Mouse (Mus musculus): Measurements from ENCODE around the gene Ccdc155. TPM values are rescaled to one million over a fixed set of nuclear protein-coding genes. Genes with fewer than 3 reads are reported as not detected.

Ccdc155 gene
- polyA plus RNA-seq, 1 experiment from 2014 or later: 0.41 TPM

GRCm38 (mm10) chr7:45135370-45135769 is 69.3 kb downstream of the Ccdc155 start:
- ATAC-seq (replicated peaks; ENCODE audit: insufficient number of reproducible peaks, low FRiP score, low TSS enrichment, low read depth): no peak
- Histone ChIP-seq H3K27me3 (ENCODE audit: control insufficient read depth, insufficient read depth, low read length) (no peaks in the 10 kb centered on the region), H3K4me2 (ENCODE audit: low read depth, low read length) (no peak overlapping the region; the same call in 1 of the 2 replicates), H3K36me3 (replicated peaks; ENCODE audit: control insufficient read depth, insufficient read depth, low read depth, low read length) (no peaks in the 10 kb centered on the region), H3K27ac (replicated peaks; ENCODE audit: low read depth, low read length) (no peak overlapping the region), H3K9me3 (replicated peaks; ENCODE audit: control insufficient read depth, low read length) (no peaks in the 10 kb centered on the region), H3K4me1 (ENCODE audit: control insufficient read depth, insufficient read depth, low read length) (no peaks in the 10 kb centered on the region), H3K4me3 (ENCODE audit: low read depth, low read length) (no peak overlapping the region), H3K9ac (replicated peaks; ENCODE audit: low read length) (no peak overlapping the region)
- 79% methylated on average over 3 of the region's 3 CpGs for WGBS
- DNase-seq (ENCODE audit: low spot score): no peak

- H3K27ac ChIP-seq (replicated peaks; ENCODE audit: low read depth, low read length): no peak overlapping the region
- ATAC-seq (replicated peaks; ENCODE audit: insufficient number of reproducible peaks, low FRiP score, low TSS enrichment, low read depth): no peak
- H3K27me3 ChIP-seq (ENCODE audit: control insufficient read depth, insufficient read depth, low read length): no peaks in the 10 kb centered on the region
- no peaks in the 10 kb centered on the region for H3K4me1 ChIP-seq (ENCODE audit: control insufficient read depth, insufficient read depth, low read length)
- no peak overlapping the region for H3K9ac ChIP-seq (replicated peaks; ENCODE audit: low read length)
- H3K4me3 ChIP-seq (ENCODE audit: low read depth, low read length): no peak overlapping the region
- H3K36me3 ChIP-seq (replicated peaks; ENCODE audit: control insufficient read depth, insufficient read depth, low read depth, low read length): no peaks in the 10 kb centered on the region
- no peaks in the 10 kb centered on the region for H3K9me3 ChIP-seq (replicated peaks; ENCODE audit: control insufficient read depth, low read length)
- 5% methylated on average over 12 of the region's 12 CpGs for WGBS
- no peak overlapping the region; the same call in 1 of the 2 replicates for H3K4me2 ChIP-seq (ENCODE audit: low read depth, low read length)
- DNase-seq (ENCODE audit: low spot score): peak; percentile 39
Observed at GRCm38 (mm10) chr7:45134544-45135026, 70.1 kb downstream of the Ccdc155 start.

Small RNA genes within 50 kb of the gene (microRNA-seq; reads per million reads assigned to microRNA genes)
- gene Mir7055 (ENCODE audit: borderline number of aligned reads): not detected

Other genes with a start within 250 kb of the Ccdc155 start
- 14.3 and 17.1 TPM in 2 replicates for gene Cpt1c, start 230.0 kb downstream of the Ccdc155 start, polyA plus RNA-seq (2014; fragmentation: Nextera tagmentation; extraction: Ambion mirVana)
- gene Prmt1, start 218.3 kb downstream of the Ccdc155 start, polyA plus RNA-seq (2014; fragmentation: Nextera tagmentation; extraction: Ambion mirVana): 289 and 293 TPM in 2 replicates
- 62.4 and 71.9 TPM in 2 replicates for gene Irf3, start 207.2 kb downstream of the Ccdc155 start, polyA plus RNA-seq (2014; fragmentation: Nextera tagmentation; extraction: Ambion mirVana)
- 69.9 and 71.7 TPM in 2 replicates for gene Bcl2l12, start 206.2 kb downstream of the Ccdc155 start, polyA plus RNA-seq (2014; fragmentation: Nextera tagmentation; extraction: Ambion mirVana)
- gene Scaf1, start 188.5 kb downstream of the Ccdc155 start, polyA plus RNA-seq (2014; fragmentation: Nextera tagmentation; extraction: Ambion mirVana): 40.0 and 41.1 TPM in 2 replicates
- 18.5 and 23.9 TPM in 2 replicates for gene Rras, start 186.9 kb downstream of the Ccdc155 start, polyA plus RNA-seq (2014; fragmentation: Nextera tagmentation; extraction: Ambion mirVana)
- gene Prr12, start 152.0 kb downstream of the Ccdc155 start, polyA plus RNA-seq (2014; fragmentation: Nextera tagmentation; extraction: Ambion mirVana): 10.9 and 11.8 TPM in 2 replicates
- gene Nosip, start 142.5 kb downstream of the Ccdc155 start, polyA plus RNA-seq (2014; fragmentation: Nextera tagmentation; extraction: Ambion mirVana): 59.2 and 63.8 TPM in 2 replicates
- gene Prrg2, start 142.2 kb downstream of the Ccdc155 start, polyA plus RNA-seq (2014; fragmentation: Nextera tagmentation; extraction: Ambion mirVana): 17.9 and 20.3 TPM in 2 replicates
- 221 and 234 TPM in 2 replicates for gene Rcn3, start 112.7 kb downstream of the Ccdc155 start, polyA plus RNA-seq (2014; fragmentation: Nextera tagmentation; extraction: Ambion mirVana)
- 12.6 TPM in 2 replicates for gene Fcgrt, start 101.0 kb downstream of the Ccdc155 start, polyA plus RNA-seq (2014; fragmentation: Nextera tagmentation; extraction: Ambion mirVana)
- gene Rps11, start 80.5 kb downstream of the Ccdc155 start, polyA plus RNA-seq (2014; fragmentation: Nextera tagmentation; extraction: Ambion mirVana): 1,561 and 1,602 TPM in 2 replicates
- 1,418 and 1,436 TPM in 2 replicates for gene Rpl13a, start 76.1 kb downstream of the Ccdc155 start, polyA plus RNA-seq (2014; fragmentation: Nextera tagmentation; extraction: Ambion mirVana)
- 0.20 TPM in 1 of 2 replicates, not detected in the other for gene Gm45713, start 68.7 kb downstream of the Ccdc155 start, polyA plus RNA-seq (2014; fragmentation: Nextera tagmentation; extraction: Ambion mirVana)
- 0.52 and 0.67 TPM in 2 replicates for gene Flt3l, start 68.5 kb downstream of the Ccdc155 start, polyA plus RNA-seq (2014; fragmentation: Nextera tagmentation; extraction: Ambion mirVana)
- 102 and 104 TPM in 2 replicates for gene Pih1d1, start 50.6 kb downstream of the Ccdc155 start, polyA plus RNA-seq (2014; fragmentation: Nextera tagmentation; extraction: Ambion mirVana)
- 32.3 and 39.1 TPM in 2 replicates for gene Aldh16a1, start 50.3 kb downstream of the Ccdc155 start, polyA plus RNA-seq (2014; fragmentation: Nextera tagmentation; extraction: Ambion mirVana)
- gene Slc17a7, start 40.9 kb downstream of the Ccdc155 start, polyA plus RNA-seq (2014; fragmentation: Nextera tagmentation; extraction: Ambion mirVana): 1.1 and 1.6 TPM in 2 replicates
- 0.52 and 0.81 TPM in 2 replicates for gene Gfy, start 25.3 kb downstream of the Ccdc155 start, polyA plus RNA-seq (2014; fragmentation: Nextera tagmentation; extraction: Ambion mirVana)
- gene Pth2, start 23.9 kb downstream of the Ccdc155 start, polyA plus RNA-seq (2014; fragmentation: Nextera tagmentation; extraction: Ambion mirVana): not detected in 2 replicates
- gene Dkkl1, start 7.3 kb upstream of the Ccdc155 start, polyA plus RNA-seq (2014; fragmentation: Nextera tagmentation; extraction: Ambion mirVana): 1.8 and 2.3 TPM in 2 replicates
- gene Tead2, start 10.9 kb upstream of the Ccdc155 start, polyA plus RNA-seq (2014; fragmentation: Nextera tagmentation; extraction: Ambion mirVana): 276 and 285 TPM in 2 replicates
- gene Cd37, start 34.2 kb upstream of the Ccdc155 start, polyA plus RNA-seq (2014; fragmentation: Nextera tagmentation; extraction: Ambion mirVana): 0.86 and 1.1 TPM in 2 replicates
- 0.21 TPM in 1 of 2 replicates, not detected in the other for gene Slc6a16, start 36.2 kb upstream of the Ccdc155 start, polyA plus RNA-seq (2014; fragmentation: Nextera tagmentation; extraction: Ambion mirVana)
- not detected in 2 replicates for gene Slc6a21, start 72.6 kb upstream of the Ccdc155 start, polyA plus RNA-seq (2014; fragmentation: Nextera tagmentation; extraction: Ambion mirVana)
- gene Trpm4, start 128.9 kb upstream of the Ccdc155 start, polyA plus RNA-seq (2014; fragmentation: Nextera tagmentation; extraction: Ambion mirVana): 5.0 and 7.2 TPM in 2 replicates
- 0.33 and 0.34 TPM in 2 replicates for gene Hrc, start 130.4 kb upstream of the Ccdc155 start, polyA plus RNA-seq (2014; fragmentation: Nextera tagmentation; extraction: Ambion mirVana)
- gene Ppfia3, start 162.1 kb upstream of the Ccdc155 start, polyA plus RNA-seq (2014; fragmentation: Nextera tagmentation; extraction: Ambion mirVana): 7.4 TPM in 2 replicates
- gene Lin7b, start 165.7 kb upstream of the Ccdc155 start, polyA plus RNA-seq (2014; fragmentation: Nextera tagmentation; extraction: Ambion mirVana): 0.77 and 0.86 TPM in 2 replicates
- 71.6 and 75.0 TPM in 2 replicates for gene Snrnp70, start 190.8 kb upstream of the Ccdc155 start, polyA plus RNA-seq (2014; fragmentation: Nextera tagmentation; extraction: Ambion mirVana)
- not detected in 2 replicates for gene Kcna7, start 200.8 kb upstream of the Ccdc155 start, polyA plus RNA-seq (2014; fragmentation: Nextera tagmentation; extraction: Ambion mirVana)
- 3.9 and 5.1 TPM in 2 replicates for gene Ntf5, start 208.8 kb upstream of the Ccdc155 start, polyA plus RNA-seq (2014; fragmentation: Nextera tagmentation; extraction: Ambion mirVana)
- gene Lhb, start 215.9 kb upstream of the Ccdc155 start, polyA plus RNA-seq (2014; fragmentation: Nextera tagmentation; extraction: Ambion mirVana): not detected in 2 replicates
- gene Gys1, start 230.0 kb upstream of the Ccdc155 start, polyA plus RNA-seq (2014; fragmentation: Nextera tagmentation; extraction: Ambion mirVana): 28.7 and 30.7 TPM in 2 replicates
- gene Ruvbl2, start 233.2 kb upstream of the Ccdc155 start, polyA plus RNA-seq (2014; fragmentation: Nextera tagmentation; extraction: Ambion mirVana): 172 and 179 TPM in 2 replicates

Measured in embryonic facial prominence, embryonic 11.5 days (tissue).